Mouse (Mus musculus) heart, adult 2 months (tissue): Measurements from ENCODE around the gene Lrrc46. TPM values are rescaled to one million over a fixed set of nuclear protein-coding genes. Genes with fewer than 3 reads are reported as not detected.

Experiments
- DNase-seq, 2 experiments: peaks; one replicate each; pipeline ENCODE4 v3.0.0; 2021
- H3K27ac ChIP-seq: fragments of 200-600 bp; 2 replicates; pipeline ENCODE4 v1.8.1; 2022
- H3K27me3 ChIP-seq: fragments of 200-500 bp; 2 replicates; pipeline ENCODE4 v1.6.1; 2012; ENCODE audit warnings: mild to moderate bottlenecking, low read length, inconsistent platforms, mixed read lengths; ENCODE audit not compliant: control insufficient read depth, insufficient read depth
- H3K36me3 ChIP-seq: fragments of 200-500 bp; 2 replicates; pipeline ENCODE4 v1.6.1; 2012; ENCODE audit warnings: low read length, inconsistent platforms; ENCODE audit not compliant: control insufficient read depth, insufficient read depth
- H3K4me1 ChIP-seq: fragments of 200-500 bp; 2 replicates; pipeline ENCODE4 v1.6.1; 2011; ENCODE audit warnings: low read length; ENCODE audit not compliant: control insufficient read depth, insufficient read depth
- H3K4me3 ChIP-seq: fragments of 200-600 bp; 2 replicates; pipeline ENCODE4 v1.8.1; 2022
- H3K79me2 ChIP-seq: fragments of 200-500 bp; replicated peaks from 2 replicates; pipeline ENCODE4 v1.6.1; 2012; ENCODE audit warnings: mild to moderate bottlenecking, inconsistent platforms, low read length, moderate library complexity, mixed read lengths; ENCODE audit not compliant: control insufficient read depth, insufficient read depth
- H3K9ac ChIP-seq: fragments of 200-500 bp; 2 replicates; pipeline ENCODE4 v1.6.1; 2012; ENCODE audit warnings: low read depth, mild to moderate bottlenecking, control low read depth, inconsistent platforms, low read length, mixed read lengths
- CTCF ChIP-seq: fragments of 200-600 bp; IDR thresholded peaks from 2 replicates; pipeline ENCODE4 v1.8.1; 2022; ENCODE audit warnings: antibody characterized with exemption, mild to moderate bottlenecking, moderate library complexity
- EP300 ChIP-seq: fragments of 200-500 bp; IDR thresholded peaks from 2 replicates; pipeline ENCODE4 v1.6.1; 2011; ENCODE audit warnings: low read depth, low read length, control low read depth; ENCODE audit not compliant: insufficient read depth
- POLR2A ChIP-seq: fragments of 200-500 bp; IDR thresholded peaks from 2 replicates; pipeline ENCODE4 v1.6.1; 2011; ENCODE audit warnings: mild to moderate bottlenecking, low read depth, low read length, control low read depth; ENCODE audit not compliant: insufficient read depth
- WGBS: fragments of 180-500 bp; shearing (Covaris S2); methylation state at CpG from one replicate; pipeline ENCODE4 v1.1.7; 2018; 5-methylcytosine and 5-hydroxymethylcytosine counted together
- intact Hi-C: fragments of 180-260 bp; cut with DNase I; formaldehyde crosslinking; loops from one replicate; pipeline ENCODE4 v1.15.1; 2025
- microRNA-seq, 2 experiments: library from miRNA; unstranded; fragments of <30 nt; microRNA quantifications; one replicate each; pipeline ENCODE4 v1.2.0; 2021
- polyA plus RNA-seq: library from polyadenylated mRNA; depleted of rRNA; stranded (reverse); fragments of >200 nt; gene quantifications from 2 replicates; pipeline ENCODE4 v1.2.3, GENCODE M21; 2012; rRNA removed
- total RNA-seq, 2 experiments: library from RNA; stranded (reverse); gene quantifications; 2 replicates each; pipeline ENCODE4 v1.2.3; 2021

Lrrc46 gene
- total and polyA plus RNA-seq, 3 experiments, result 0.18 to 1.0 TPM; not detected in 1

GRCm38 (mm10) chr11:96986463-96986862 is 54.7 kb downstream of the Lrrc46 start:
- H3K4me3 ChIP-seq, result no peak overlapping the region
- peaks cover 3% of the 10 kb centered on the region for H3K4me1 ChIP-seq
- no peak overlapping the region for H3K9ac ChIP-seq
- intact Hi-C loops, result no loop called here
- WGBS, result 60% methylated on average over 3 of the region's 3 CpGs
- TF ChIP-seq EP300, result no peak
- TF ChIP-seq POLR2A, result no peak
- no peak for TF ChIP-seq CTCF
- no peak for DNase-seq
- H3K27me3 ChIP-seq, result no peaks in the 10 kb centered on the region; the same call in 1 of the 2 replicates
- H3K79me2 ChIP-seq, result no peaks in the 10 kb centered on the region
- no peak overlapping the region for H3K27ac ChIP-seq
- no peaks in the 10 kb centered on the region for H3K36me3 ChIP-seq

- intact Hi-C loops, result loop anchor here (5.0 kb wide), 1 partner anchor 68 kb away; the partner anchor contains the start of gene Cdk5rap3
- H3K9ac ChIP-seq, result no peak overlapping the region
- 36% methylated on average over 4 of the region's 4 CpGs for WGBS
- H3K4me1 ChIP-seq, result peaks cover 3% of the 10 kb centered on the region
- TF ChIP-seq EP300, result no peak
- TF ChIP-seq POLR2A, result no peak
- no peak for TF ChIP-seq CTCF
- no peaks in the 10 kb centered on the region for H3K36me3 ChIP-seq
- no peaks in the 10 kb centered on the region; the same call in 1 of the 2 replicates for H3K27me3 ChIP-seq
- no peak overlapping the region for H3K4me3 ChIP-seq
- no peaks in the 10 kb centered on the region for H3K79me2 ChIP-seq
- no peak overlapping the region for H3K27ac ChIP-seq
- DNase-seq, result no peak
These were observed 56.3 kb downstream of the Lrrc46 start for GRCm38 (mm10) chr11:96984903-96985302.

Small RNA genes within 50 kb of the gene (microRNA-seq; reads per million reads assigned to microRNA genes)
- gene Mir8103, result 1.9 to 2.8 reads per million in 2 experiments

Other genes with a start within 250 kb of the Lrrc46 start
- gene Nfe2l1, start 211.4 kb downstream of the Lrrc46 start, total RNA-seq, result 100 to 1,000 TPM; 395 to 436 TPM
- 397 and 529 TPM in 2 replicates for gene Nfe2l1, start 211.4 kb downstream of the Lrrc46 start, polyA plus RNA-seq
- 10 to 100 TPM; 35.0 to 36.9 TPM for gene Copz2, start 191.5 kb downstream of the Lrrc46 start, total RNA-seq
- gene Copz2, start 191.5 kb downstream of the Lrrc46 start, polyA plus RNA-seq, result 55.0 and 76.6 TPM in 2 replicates
- 10 to 100 TPM; 17.4 to 25.2 TPM for gene Cdk5rap3, start 124.9 kb downstream of the Lrrc46 start, total RNA-seq
- gene Cdk5rap3, start 124.9 kb downstream of the Lrrc46 start, polyA plus RNA-seq, result 13.8 and 17.5 TPM in 2 replicates
- 1 to 10 TPM in 1 of 2 experiments, under 1 TPM in 1; 0.93 to 2.1 TPM for gene Prr15l, start 113.3 kb downstream of the Lrrc46 start, total RNA-seq
- 0.70 and 2.5 TPM in 2 replicates for gene Prr15l, start 113.3 kb downstream of the Lrrc46 start, polyA plus RNA-seq
- 10 to 100 TPM; 12.9 to 13.0 TPM for gene Pnpo, start 97.4 kb downstream of the Lrrc46 start, total RNA-seq
- 21.3 and 22.0 TPM in 2 replicates for gene Pnpo, start 97.4 kb downstream of the Lrrc46 start, polyA plus RNA-seq
- gene Sp2, start 58.4 kb downstream of the Lrrc46 start, total RNA-seq, result 10 to 100 TPM; 10.4 to 12.4 TPM
- gene Sp2, start 58.4 kb downstream of the Lrrc46 start, polyA plus RNA-seq, result 10.3 and 12.3 TPM in 2 replicates
- gene Sp6, start 28.0 kb downstream of the Lrrc46 start, total RNA-seq, result under 1 TPM; 0.11 to 0.21 TPM
- 0.21 and 0.23 TPM in 2 replicates for gene Sp6, start 28.0 kb downstream of the Lrrc46 start, polyA plus RNA-seq
- 10 to 100 TPM; 12.6 TPM for gene Scrn2, start 11.5 kb downstream of the Lrrc46 start, total RNA-seq
- 13.0 and 16.3 TPM in 2 replicates for gene Scrn2, start 11.5 kb downstream of the Lrrc46 start, polyA plus RNA-seq
- 10 to 100 TPM; 76.4 to 87.2 TPM for gene Mrpl10, start 153 bp upstream of the Lrrc46 start, total RNA-seq
- gene Mrpl10, start 153 bp upstream of the Lrrc46 start, polyA plus RNA-seq, result 91.4 and 98.6 TPM in 2 replicates
- gene Osbpl7, start 9.2 kb upstream of the Lrrc46 start, total RNA-seq, result 1 to 10 TPM; 4.1 to 4.4 TPM
- 5.0 and 7.0 TPM in 2 replicates for gene Osbpl7, start 9.2 kb upstream of the Lrrc46 start, polyA plus RNA-seq
- gene Tbx21, start 73.9 kb upstream of the Lrrc46 start, total RNA-seq, result not detected
- 0.15 and 0.45 TPM in 2 replicates for gene Tbx21, start 73.9 kb upstream of the Lrrc46 start, polyA plus RNA-seq
- 10 to 100 TPM; 12.1 to 12.2 TPM for gene Tbkbp1, start 110.1 kb upstream of the Lrrc46 start, total RNA-seq
- 13.5 and 14.1 TPM in 2 replicates for gene Tbkbp1, start 110.1 kb upstream of the Lrrc46 start, polyA plus RNA-seq
- 10 to 100 TPM; 71.7 to 80.8 TPM for gene Kpnb1, start 146.5 kb upstream of the Lrrc46 start, total RNA-seq
- gene Kpnb1, start 146.5 kb upstream of the Lrrc46 start, polyA plus RNA-seq, result 22.1 and 43.5 TPM in 2 replicates
- gene Npepps, start 239.2 kb upstream of the Lrrc46 start, total RNA-seq, result 10 to 100 TPM; 77.7 to 80.1 TPM
- 24.1 and 38.2 TPM in 2 replicates for gene Npepps, start 239.2 kb upstream of the Lrrc46 start, polyA plus RNA-seq